Mouse (Mus musculus) lung, embryonic 14.5 days (tissue): ENCODE data around the gene Vav2. TPM values are rescaled to one million over a fixed set of nuclear protein-coding genes. Genes with fewer than 3 reads are reported as not detected.

Experiments
- ATAC-seq: fragments of 200-750 bp; cut with Nextera tagmentation; 2 replicates; pipeline ENCODE4 v1.8.0; 2017; ENCODE audit warnings: mild to moderate bottlenecking, moderate TSS enrichment, moderate library complexity; ENCODE audit not compliant: insufficient read depth
- DNase-seq: peaks from one replicate; pipeline ENCODE4 v3.0.0-alpha.2; 2015
- H3K27ac ChIP-seq: fragments of 300-500 bp; sonication (generic); 2 replicates; pipeline ENCODE4 v1.5.1; 2014; ENCODE audit warnings: low read depth, mild to moderate bottlenecking, moderate library complexity
- H3K27me3 ChIP-seq: fragments of 300-500 bp; sonication (generic); 2 replicates; pipeline ENCODE4 v1.6.1; 2014; ENCODE audit warnings: low read length, control low read depth; ENCODE audit not compliant: insufficient read depth
- H3K36me3 ChIP-seq: fragments of 300-500 bp; sonication (generic); 2 replicates; pipeline ENCODE4 v1.6.1; 2014; ENCODE audit warnings: control low read depth; ENCODE audit not compliant: insufficient read depth
- H3K4me1 ChIP-seq: fragments of 300-500 bp; sonication (generic); 2 replicates; pipeline ENCODE4 v1.6.1; 2014; ENCODE audit warnings: antibody characterized with exemption, control low read depth; ENCODE audit not compliant: insufficient read depth
- H3K4me2 ChIP-seq: fragments of 300-500 bp; sonication (generic); 2 replicates; pipeline ENCODE4 v1.6.1; 2014; ENCODE audit warnings: mild to moderate bottlenecking
- H3K4me3 ChIP-seq: fragments of 300-500 bp; sonication (generic); 2 replicates; pipeline ENCODE4 v1.5.1; 2014; ENCODE audit warnings: low read depth, low read length
- H3K9ac ChIP-seq: fragments of 300-500 bp; sonication (generic); 2 replicates; pipeline ENCODE4 v1.6.1; 2014
- H3K9me3 ChIP-seq: fragments of 300-500 bp; sonication (generic); 2 replicates; pipeline ENCODE4 v1.6.1; 2016; ENCODE audit warnings: low read depth, low read length, control low read depth
- CTCF ChIP-seq: IDR thresholded peaks from 2 replicates; pipeline ENCODE4 v1.5.1; 2016; ENCODE audit warnings: antibody characterized with exemption, low read depth
- WGBS: fragments of 180-500 bp; shearing (Covaris S2); extraction: QIAGEN DNeasy Blood & Tissue Kit; methylation state at CpG from one replicate; pipeline ENCODE4 v1.1.7; 2014; 5-methylcytosine and 5-hydroxymethylcytosine counted together
- polyA plus RNA-seq: library from polyadenylated mRNA; unstranded; fragments of >200 nt; fragmentation: Nextera tagmentation; extraction: Ambion mirVana; gene quantifications from 2 replicates; pipeline ENCODE4 v1.2.1, GENCODE M21; 2014

The Vav2 gene
- polyA plus RNA-seq, 1 experiment from 2014 or later, result 8.6 TPM

GRCm38 (mm10) chr2:27371450-27371849 lies 55.4 kb downstream of the Vav2 start:
- Histone ChIP-seq H3K36me3 (no peaks in the 10 kb centered on the region), H3K9ac (no peak overlapping the region), H3K4me2 (no peak overlapping the region), H3K27me3 (no peaks in the 10 kb centered on the region), H3K4me1 (0 out of 2 replicates have a peak, but pooled peaks cover under 1% of the 10 kb centered on the region), H3K27ac (no peak overlapping the region), H3K9me3 (no peaks in the 10 kb centered on the region), H3K4me3 (no peak overlapping the region)
- DNase-seq, result no peak
- ATAC-seq, result no peak
- WGBS, result 95% methylated on average over 2 of the region's 2 CpGs
- no peak for TF ChIP-seq CTCF

GRCm38 (mm10) chr2:27368980-27369379 lies 57.9 kb downstream of the Vav2 start:
- Histone ChIP-seq H3K27me3 (no peaks in the 10 kb centered on the region), H3K36me3 (no peaks in the 10 kb centered on the region), H3K27ac (no peak overlapping the region), H3K9ac (no peak overlapping the region), H3K9me3 (no peaks in the 10 kb centered on the region), H3K4me1 (no peaks in the 10 kb centered on the region), H3K4me3 (no peak overlapping the region), H3K4me2 (no peak overlapping the region)
- TF ChIP-seq CTCF, result no peak
- no peak for ATAC-seq
- WGBS, result 73% methylated on average over 8 of the region's 8 CpGs
- no peak for DNase-seq

- H3K27me3 ChIP-seq, result no peaks in the 10 kb centered on the region
- no peak for DNase-seq
- 64% methylated on average over 4 of the region's 4 CpGs for WGBS
Measured at GRCm38 (mm10) chr2:27365296-27365695, 61.5 kb downstream of the Vav2 start.

GRCm38 (mm10) chr2:27361786-27362185 lies 65.0 kb downstream of the Vav2 start:
- WGBS, result 27% methylated on average over 5 of the region's 5 CpGs
- ATAC-seq, result no peak
- H3K36me3 ChIP-seq, result no peaks in the 10 kb centered on the region
- H3K9me3 ChIP-seq, result no peaks in the 10 kb centered on the region
- no peaks in the 10 kb centered on the region for H3K27me3 ChIP-seq
- H3K27ac ChIP-seq, result no peak overlapping the region
- H3K4me3 ChIP-seq, result no peak overlapping the region
- no peak for DNase-seq
- H3K4me1 ChIP-seq, result no peaks in the 10 kb centered on the region
- H3K9ac ChIP-seq, result no peak overlapping the region
- no peak for TF ChIP-seq CTCF
- no peak overlapping the region for H3K4me2 ChIP-seq

More at GRCm38 (mm10) chr2:27365296-27365695, 61.5 kb downstream of the Vav2 start:
- no peaks in the 10 kb centered on the region for H3K36me3 ChIP-seq
- TF ChIP-seq CTCF, result no peak
- H3K9me3 ChIP-seq, result no peaks in the 10 kb centered on the region
- ATAC-seq, result no peak
- H3K4me2 ChIP-seq, result no peak overlapping the region
- no peak overlapping the region for H3K4me3 ChIP-seq
- no peak overlapping the region for H3K27ac ChIP-seq
- no peak overlapping the region for H3K9ac ChIP-seq
- no peaks in the 10 kb centered on the region for H3K4me1 ChIP-seq

- 66% methylated on average over 2 of the region's 2 CpGs for WGBS
- TF ChIP-seq CTCF, result no peak
Measured at GRCm38 (mm10) chr2:27358461-27358860, 68.4 kb downstream of the Vav2 start.

GRCm38 (mm10) chr2:27355684-27356083 lies 71.1 kb downstream of the Vav2 start:
- Histone ChIP-seq H3K4me2 (no peak overlapping the region), H3K4me3 (no peak overlapping the region)

More at GRCm38 (mm10) chr2:27358461-27358860, 68.4 kb downstream of the Vav2 start:
- ATAC-seq, result no peak
- Histone ChIP-seq H3K27me3 (no peaks in the 10 kb centered on the region), H3K4me1 (no peaks in the 10 kb centered on the region), H3K36me3 (no peaks in the 10 kb centered on the region), H3K4me2 (no peak overlapping the region), H3K4me3 (no peak overlapping the region), H3K9ac (no peak overlapping the region), H3K27ac (no peak overlapping the region), H3K9me3 (no peaks in the 10 kb centered on the region)
- no peak for DNase-seq

GRCm38 (mm10) chr2:27354610-27355211 lies 72.1 kb downstream of the Vav2 start:
- H3K27ac ChIP-seq, result no peak overlapping the region
- no peak overlapping the region for H3K4me3 ChIP-seq
- DNase-seq (no peak), ATAC-seq (no peak)
- H3K4me2 ChIP-seq, result no peak overlapping the region
- H3K4me1 ChIP-seq, result no peaks in the 10 kb centered on the region
- TF ChIP-seq CTCF, result no peak
- no peaks in the 10 kb centered on the region for H3K36me3 ChIP-seq
- no peaks in the 10 kb centered on the region for H3K9me3 ChIP-seq
- 52% methylated on average over 6 of the region's 6 CpGs for WGBS
- H3K27me3 ChIP-seq, result no peaks in the 10 kb centered on the region
- H3K9ac ChIP-seq, result no peak overlapping the region

More at GRCm38 (mm10) chr2:27355684-27356083, 71.1 kb downstream of the Vav2 start:
- DNase-seq, result no peak
- H3K4me1 ChIP-seq, result no peaks in the 10 kb centered on the region
- no peak overlapping the region for H3K9ac ChIP-seq
- H3K9me3 ChIP-seq, result no peaks in the 10 kb centered on the region
- H3K27me3 ChIP-seq, result no peaks in the 10 kb centered on the region
- WGBS, result 55% methylated on average over 4 of the region's 4 CpGs
- H3K36me3 ChIP-seq, result no peaks in the 10 kb centered on the region
- no peak for TF ChIP-seq CTCF
- H3K27ac ChIP-seq, result no peak overlapping the region
- ATAC-seq, result no peak
